Mouse (Mus musculus): ENCODE results near the gene Cacng8. TPM values are rescaled to one million over a fixed set of nuclear protein-coding genes. Genes with fewer than 3 reads are reported as not detected.
"Not testable (repeated sequence)": the region's sequence is repeated elsewhere in the genome, so short reads cannot be mapped to it uniquely, and the experiment has no call there.

Cacng8 gene
- total RNA-seq, 2 experiments from 2014 or later: 102 to 111 TPM

DNA sequence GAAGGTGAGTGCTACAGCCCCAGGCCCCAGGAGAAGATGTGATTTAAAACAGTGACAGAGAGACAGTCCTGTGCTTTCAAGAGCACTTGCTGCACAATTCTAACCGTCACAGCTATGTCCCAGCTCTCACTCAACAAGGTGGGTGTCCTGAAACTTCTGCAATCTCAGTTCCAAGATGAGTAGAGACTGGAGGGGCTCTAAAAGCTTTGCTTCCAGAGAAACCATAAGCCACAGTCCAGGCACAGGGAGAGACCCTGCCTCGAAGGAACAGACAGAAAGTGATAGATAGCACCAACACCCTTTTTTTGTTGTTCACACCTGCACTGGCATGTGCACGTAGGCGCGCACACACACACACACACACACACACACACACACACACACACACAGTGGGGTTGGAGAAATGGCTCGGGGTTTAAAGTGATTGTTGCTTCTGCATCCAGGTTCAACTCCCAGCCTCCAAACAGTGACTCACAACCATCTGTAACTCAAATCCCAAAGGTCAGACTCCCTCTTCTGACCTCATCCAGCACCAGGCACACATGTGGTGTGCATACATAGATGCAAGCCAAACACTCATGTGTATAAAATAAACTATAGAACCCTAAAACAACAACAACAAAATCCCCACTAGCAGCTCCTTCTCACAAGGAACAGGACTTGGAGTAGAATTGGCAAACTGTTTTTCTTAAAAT, 4.3 kb upstream of the Cacng8 start:
- intact Hi-C loops (cut with DNase I): no loop called here
- no peak for DNase-seq

DNA sequence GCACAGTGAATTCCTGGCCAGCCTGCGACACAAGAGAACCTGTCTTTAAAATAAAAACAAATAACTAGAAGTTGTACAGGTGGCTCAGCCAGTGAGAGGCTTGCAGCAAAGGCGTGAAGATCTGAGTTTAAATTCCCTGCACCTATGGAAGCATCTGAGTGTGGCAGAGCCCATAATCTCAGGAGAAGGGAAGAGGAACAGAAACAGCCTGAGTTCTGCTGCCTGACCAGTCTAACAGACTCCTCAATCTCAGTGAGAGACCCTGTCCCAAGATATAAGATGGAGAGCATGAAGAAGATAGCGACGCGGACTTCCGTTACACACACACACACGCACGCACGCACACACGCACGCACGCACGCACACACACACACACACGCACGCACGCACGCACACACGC, 2.7 kb upstream of the Cacng8 start:
- intact Hi-C loops (cut with DNase I): no loop called here
- DNase-seq: no peak

DNA sequence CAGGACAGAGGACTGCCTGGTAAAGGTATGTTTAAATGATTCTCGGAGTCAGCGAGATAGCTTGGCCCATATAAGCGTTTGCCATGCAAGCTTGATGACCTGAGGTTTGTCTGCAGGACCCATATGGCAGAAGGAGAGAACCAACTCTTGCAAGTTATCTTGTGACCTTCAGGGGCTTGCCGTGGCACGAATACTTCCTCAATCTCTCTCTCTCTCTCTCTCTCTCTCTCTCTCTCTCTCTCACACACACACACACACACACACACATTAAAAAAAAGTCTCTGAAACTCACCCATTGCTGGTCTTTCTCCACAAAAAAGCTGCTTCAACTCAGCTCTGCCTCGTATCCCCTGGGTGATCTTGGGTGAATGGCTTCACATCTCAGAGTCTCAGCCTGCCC, 1.6 kb upstream of the Cacng8 start:
- no peak for DNase-seq
- intact Hi-C loops (cut with DNase I): no loop called here

- peak; percentile 88 for DNase-seq
- intact Hi-C loops (cut with DNase I): loop anchor here (10.0 kb wide), 1 partner anchor 55 kb away; the partner anchor contains the start of gene Cacng7
Observed at GRCm38 (mm10) chr7:3389444-3390412, 755 bp upstream of the Cacng8 start.

DNA sequence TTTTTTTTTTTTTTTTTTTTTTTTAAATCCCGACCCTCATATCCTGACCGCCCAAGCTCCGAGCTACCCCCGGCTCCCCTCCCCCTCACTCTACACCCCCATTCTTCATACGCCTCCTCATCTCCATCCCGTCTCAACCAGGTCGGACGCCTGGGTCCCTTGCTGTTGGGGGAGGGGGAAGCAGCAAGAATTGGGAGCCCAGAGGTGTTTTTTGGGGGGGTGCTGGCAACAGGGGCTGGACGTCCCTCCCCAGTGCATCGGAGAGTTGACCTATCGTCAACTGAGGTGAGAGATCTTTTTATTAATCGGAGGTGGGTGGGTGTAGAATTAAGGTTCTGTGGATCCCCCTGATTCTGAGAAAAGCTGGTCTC, 583 bp downstream of the Cacng8 start:
- intact Hi-C loops (cut with DNase I): loop anchor here (10.0 kb wide), 1 partner anchor 56 kb away; the partner anchor contains the start of gene Cacng7
- no peak for DNase-seq

GRCm38 (mm10) chr7:3391809-3392208, 1.3 kb downstream of the Cacng8 start:
- DNase-seq: peak; percentile 71
- intact Hi-C loops (cut with DNase I): loop anchor here (10.0 kb wide), 1 partner anchor 57 kb away; the partner anchor contains the start of gene Cacng7

DNA sequence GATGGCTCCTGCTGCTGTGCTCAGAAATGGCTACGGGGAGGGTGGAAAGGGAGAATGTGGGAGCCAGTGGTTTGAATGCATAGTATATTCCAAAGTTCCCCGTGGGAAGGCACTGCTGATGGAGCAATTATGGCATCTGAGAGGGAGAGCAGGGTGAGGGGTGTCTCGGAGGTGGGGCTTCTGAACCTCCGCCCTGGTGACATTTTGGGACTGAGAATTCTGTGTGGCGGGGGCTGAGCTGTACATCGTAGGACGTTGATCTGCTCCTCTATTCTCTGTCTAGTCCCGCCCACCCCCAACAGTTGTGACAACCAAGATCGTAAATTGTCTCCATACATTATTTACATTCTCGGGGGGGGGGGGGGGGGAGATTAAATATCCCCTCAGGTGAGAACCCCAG, 6.9 kb downstream of the Cacng8 start:
- DNase-seq: no peak

GRCm38 (mm10) chr7:3397797-3398196, 7.3 kb downstream of the Cacng8 start:
- no peak for DNase-seq
- intact Hi-C loops (cut with DNase I): loop anchor here (10.0 kb wide), 1 partner anchor 63 kb away; the partner anchor contains the start of gene Cacng7

More for the DNA sequence above, 6.9 kb downstream of the Cacng8 start:
- intact Hi-C loops (cut with DNase I): loop anchor here (10.0 kb wide), 1 partner anchor 63 kb away; the partner anchor contains the start of gene Cacng7

DNA sequence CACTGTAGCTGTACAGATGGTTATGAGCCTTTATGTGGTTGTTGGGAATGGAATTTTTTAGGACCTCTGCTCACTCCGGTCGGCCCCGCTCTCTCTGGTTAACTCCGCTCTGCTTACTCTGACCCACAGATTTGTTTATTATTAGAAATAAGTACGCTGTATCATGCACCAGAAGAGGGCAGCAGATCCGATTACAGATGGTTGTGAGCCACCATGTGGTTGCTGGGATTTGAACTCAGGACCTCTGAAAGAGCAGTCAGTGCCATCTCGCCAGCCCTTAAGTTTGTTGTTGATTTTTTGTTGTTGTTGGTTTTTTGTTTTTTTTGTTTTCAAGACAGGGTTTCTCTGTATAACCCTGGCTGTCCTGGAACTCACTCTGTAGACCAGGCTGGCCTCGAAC, 7.9 kb downstream of the Cacng8 start:
- intact Hi-C loops (cut with DNase I): loop anchor here (10.0 kb wide), 1 partner anchor 64 kb away; the partner anchor contains the start of gene Cacng7
- DNase-seq: not testable (repeated sequence)

- DNase-seq: no peak
- intact Hi-C loops (cut with DNase I): loop anchor here (10.0 kb wide), 1 partner anchor 65 kb away; the partner anchor contains the start of gene Cacng7
Observed at GRCm38 (mm10) chr7:3399937-3400336, 9.5 kb downstream of the Cacng8 start.

DNA sequence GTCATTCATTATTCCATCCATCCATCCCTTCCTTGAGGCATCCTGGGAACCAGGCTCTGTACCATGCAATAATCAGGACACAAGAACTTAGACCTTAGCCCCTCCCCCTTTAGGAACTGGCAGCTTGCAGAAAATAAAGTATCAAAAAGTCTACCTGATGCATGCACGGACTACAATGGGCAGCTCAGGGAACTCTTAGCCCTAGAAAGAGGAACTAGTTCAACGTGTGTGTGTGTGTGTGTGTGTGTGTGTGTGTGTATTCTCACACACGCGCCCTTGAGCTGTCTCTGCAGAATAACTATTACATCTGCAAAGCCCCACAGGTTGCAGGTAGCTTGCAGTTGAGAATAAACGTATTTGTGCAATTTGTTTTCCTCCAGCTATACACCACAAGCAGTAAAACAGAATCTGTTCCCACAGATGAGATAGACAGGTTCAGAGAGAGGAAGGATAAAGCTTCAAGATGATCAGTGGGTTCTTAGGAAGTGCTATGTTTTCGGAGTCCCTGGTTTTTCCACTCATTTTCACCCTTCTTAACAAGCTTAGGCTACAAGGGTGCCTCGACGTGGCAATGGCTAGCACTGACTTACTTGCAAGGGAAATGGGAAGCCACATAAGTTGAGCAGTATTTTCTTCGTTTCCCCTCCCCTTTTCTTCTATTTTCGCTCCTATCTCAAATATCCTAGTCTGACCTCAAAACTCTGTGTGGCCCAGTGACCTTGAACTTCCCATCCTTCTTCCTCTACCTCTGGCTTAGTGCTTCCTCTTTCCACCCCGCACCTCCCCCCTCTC, 19.4 kb downstream of the Cacng8 start:
- intact Hi-C loops (cut with DNase I): no loop called here
- DNase-seq: no peak

DNA sequence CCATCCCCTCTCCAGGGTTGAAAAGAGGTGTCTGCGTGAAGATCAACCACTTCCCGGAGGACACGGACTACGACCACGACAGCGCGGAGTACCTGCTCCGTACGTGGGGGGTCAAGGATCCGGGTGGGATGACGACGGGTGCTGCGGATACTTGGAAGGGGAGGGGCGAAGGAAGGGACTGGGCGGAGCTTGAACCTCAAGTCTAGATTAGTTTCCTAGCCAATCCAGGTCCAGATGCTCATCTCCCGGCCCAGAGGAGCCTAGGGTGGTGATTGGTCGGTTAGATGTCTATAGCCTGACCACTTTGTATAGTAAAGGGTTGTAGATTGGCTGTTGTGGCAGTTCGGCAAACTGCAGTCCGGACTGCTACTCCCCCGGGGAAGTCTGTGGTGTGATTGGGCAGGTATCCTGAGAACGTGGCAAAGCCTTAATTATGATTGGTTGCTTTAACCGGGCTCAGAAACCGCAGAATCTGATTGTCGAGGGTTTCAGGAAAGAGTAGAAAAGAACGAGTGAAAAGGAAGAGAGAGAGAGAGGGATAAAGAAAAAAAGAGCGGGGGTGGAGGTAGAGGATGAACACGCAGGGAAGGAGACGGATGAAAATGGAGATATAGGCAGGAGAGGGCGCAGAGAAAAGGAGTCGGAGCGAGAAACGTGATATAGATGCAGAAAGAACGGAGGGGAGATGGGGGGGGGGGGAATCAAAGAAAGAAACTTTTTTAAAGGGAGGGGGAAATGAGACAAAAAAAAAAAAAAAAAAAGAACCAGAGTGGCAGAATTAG, 20.9 kb downstream of the Cacng8 start:
- intact Hi-C loops (cut with DNase I): no loop called here
- DNase-seq: peak; percentile 73

GRCm38 (mm10) chr7:3412036-3412435, 21.6 kb downstream of the Cacng8 start:
- intact Hi-C loops (cut with DNase I): no loop called here
- DNase-seq: peak; percentile 42

- peak; percentile 57 for DNase-seq
- intact Hi-C loops (cut with DNase I): no loop called here
Observed at GRCm38 (mm10) chr7:3414888-3415287, 24.4 kb downstream of the Cacng8 start.

- DNase-seq: peak; percentile 41
- intact Hi-C loops (cut with DNase I): no loop called here
Observed at GRCm38 (mm10) chr7:3415378-3415777, 24.9 kb downstream of the Cacng8 start.

- intact Hi-C loops (cut with DNase I): no loop called here
- DNase-seq: no peak
Observed at GRCm38 (mm10) chr7:3419941-3420340, 29.5 kb downstream of the Cacng8 start.

DNA sequence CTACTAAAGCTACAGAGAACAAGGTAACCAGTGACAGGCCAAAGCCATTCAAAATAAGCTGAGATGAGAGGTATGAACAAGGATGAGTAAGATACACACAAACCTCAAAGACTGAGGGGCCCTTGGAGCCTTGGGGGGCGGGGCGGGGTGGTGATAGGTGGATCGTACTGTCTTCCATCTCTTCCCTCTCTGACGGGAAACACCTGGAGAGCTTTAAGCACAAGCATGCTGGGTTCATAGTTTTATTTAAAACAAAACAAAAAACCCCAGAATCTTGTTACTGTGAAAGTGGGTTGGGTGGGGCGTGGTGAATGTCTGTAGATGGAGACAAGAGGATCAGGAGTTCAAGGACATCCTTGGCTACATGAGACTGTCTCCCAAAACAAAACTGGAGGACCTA, 30.0 kb downstream of the Cacng8 start:
- intact Hi-C loops (cut with DNase I): no loop called here
- DNase-seq: no peak

GRCm38 (mm10) chr7:3421297-3421696, 30.8 kb downstream of the Cacng8 start:
- intact Hi-C loops (cut with DNase I): no loop called here
- DNase-seq: no peak

DNA sequence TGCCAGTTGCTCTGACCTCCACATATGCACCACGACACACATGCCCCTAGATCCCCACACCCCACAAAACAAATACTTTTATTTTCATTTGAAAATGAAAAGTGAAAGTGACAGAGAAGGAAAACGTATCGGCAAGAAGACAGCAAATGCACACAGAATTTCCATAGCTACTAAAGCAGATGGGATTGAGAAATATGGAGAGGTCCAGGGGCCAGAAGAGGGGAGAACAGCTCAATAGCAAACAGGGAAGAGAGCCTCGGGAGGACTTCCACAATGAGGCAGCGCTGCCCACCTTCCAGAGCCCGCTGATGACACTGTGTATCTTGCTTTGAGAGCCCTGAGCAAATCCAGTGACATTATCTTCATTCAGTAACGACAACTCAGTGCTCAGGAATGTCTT, 31.6 kb downstream of the Cacng8 start:
- intact Hi-C loops (cut with DNase I): no loop called here
- DNase-seq: no peak

DNA sequence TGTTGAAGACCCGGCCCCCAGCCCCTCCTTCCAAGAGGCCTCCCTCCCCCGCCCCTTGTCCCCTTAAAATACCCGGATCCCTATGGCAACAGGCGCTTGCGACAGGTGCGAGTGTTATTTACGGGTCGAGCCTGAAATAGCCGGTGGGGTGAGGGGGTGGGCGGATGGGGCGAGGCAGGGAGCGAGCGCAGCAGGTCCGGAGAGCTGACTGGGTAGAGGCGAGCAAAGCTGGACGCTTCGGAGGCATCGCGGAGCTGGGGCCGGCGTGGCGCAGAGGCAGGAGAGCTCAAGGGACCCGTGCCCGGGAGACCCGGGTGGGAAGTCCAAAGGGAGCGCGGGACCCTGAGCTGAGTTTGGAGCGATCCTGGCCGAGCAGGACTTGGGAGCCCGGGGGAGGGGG, 32.9 kb downstream of the Cacng8 start:
- intact Hi-C loops (cut with DNase I): no loop called here
- DNase-seq: no peak

Measured in left cerebral cortex, postnatal 4 days (tissue).